ENCODE assay signal across 8 mouse cellular contexts in genomic region chr10:10355605-10356227, GRCm38 (mm10).
A peak's percentile ranks its signal among the peaks of the same experiment; 100 is the strongest.
DNase-seq lines count a peak whose midpoint lies in the region; ATAC-seq and TF ChIP-seq lines count a peak whose summit lies in the region.

No protein-coding gene starts in this region.

- peak; percentile 84 for ATAC-seq in lung, embryonic 14.5 days (ENCODE audit: insufficient read depth)
- peak; percentile 71 for ATAC-seq in forebrain, postnatal 0 days
- peak; percentile 75 for ATAC-seq in midbrain, embryonic 11.5 days (ENCODE audit: low FRiP score)
- ATAC-seq in erythroblast, adult 5-6 weeks (replicated peaks; ENCODE audit: low FRiP score, poor library complexity, severe bottlenecking), result no peak

- WGBS in lung, embryonic 14.5 days, result 15% methylated on average over 3 of the region's 3 CpGs
- WGBS in forebrain, postnatal 0 days, result 9% methylated on average over 3 of the region's 3 CpGs
- WGBS in midbrain, embryonic 11.5 days, result 20% methylated on average over 3 of the region's 3 CpGs

- no peak overlapping the region for H3K4me3 ChIP-seq in lung, embryonic 14.5 days (ENCODE audit: low read depth, low read length)
- H3K4me3 ChIP-seq in forebrain, postnatal 0 days (ENCODE audit: low read depth, low read length), result no peak overlapping the region
- H3K4me3 ChIP-seq in midbrain, embryonic 11.5 days (ENCODE audit: low read depth, low read length), result no peak overlapping the region

- no peaks in the 10 kb centered on the region for H3K27me3 ChIP-seq in lung, embryonic 14.5 days (ENCODE audit: insufficient read depth, low read length)
- H3K27me3 ChIP-seq in forebrain, postnatal 0 days (ENCODE audit: insufficient read depth, low read length), result no peaks in the 10 kb centered on the region
- H3K27me3 ChIP-seq in midbrain, embryonic 11.5 days (ENCODE audit: control insufficient read depth, insufficient read depth, low read length), result no peaks in the 10 kb centered on the region

- H3K4me1 ChIP-seq in lung, embryonic 14.5 days (ENCODE audit: insufficient read depth), result no peaks in the 10 kb centered on the region
- H3K4me1 ChIP-seq in forebrain, postnatal 0 days (ENCODE audit: insufficient read depth), result no peaks in the 10 kb centered on the region
- H3K4me1 ChIP-seq in midbrain, embryonic 11.5 days (ENCODE audit: control insufficient read depth, insufficient read depth, low read length), result no peaks in the 10 kb centered on the region

- no peaks in the 10 kb centered on the region for H3K36me3 ChIP-seq in lung, embryonic 14.5 days (ENCODE audit: insufficient read depth)
- H3K36me3 ChIP-seq in forebrain, postnatal 0 days (ENCODE audit: insufficient read depth), result no peaks in the 10 kb centered on the region
- no peaks in the 10 kb centered on the region for H3K36me3 ChIP-seq in midbrain, embryonic 11.5 days (ENCODE audit: control insufficient read depth, insufficient read depth, low read length)

- peak; percentile 49 for TF ChIP-seq CTCF in lung, embryonic 14.5 days (IDR thresholded peaks at IDR 0.05; ENCODE audit: low read depth)
- peak; percentile 56 for TF ChIP-seq CTCF in forebrain, postnatal 0 days (IDR thresholded peaks at IDR 0.05; ENCODE audit: low read depth)

- DNase-seq in lung, embryonic 14.5 days, result peak; percentile 76
- DNase-seq in lung, postnatal 4 days, result no peak
- DNase-seq in cerebellum, adult 11-12 months, result peak; percentile 4
- peak; percentile 39 for DNase-seq in forebrain, postnatal 0 days
- peak; percentile 13 for DNase-seq in kidney, postnatal 14 days
- peak; percentile 90 for DNase-seq in midbrain, embryonic 11.5 days (ENCODE audit: low spot score, missing footprints)
- DNase-seq in adrenal gland, postnatal 10 days, result no peak

- H3K4me2 ChIP-seq in lung, embryonic 14.5 days, result no peak overlapping the region
- no peak overlapping the region for H3K4me2 ChIP-seq in forebrain, postnatal 0 days (ENCODE audit: low read depth)
- H3K4me2 ChIP-seq in midbrain, embryonic 11.5 days, result no peak overlapping the region

- no peak overlapping the region for H3K27ac ChIP-seq in lung, embryonic 14.5 days (ENCODE audit: low read depth)
- H3K27ac ChIP-seq in forebrain, postnatal 0 days (ENCODE audit: low read depth, low read length), result no peak overlapping the region
- no peak overlapping the region for H3K27ac ChIP-seq in midbrain, embryonic 11.5 days (ENCODE audit: low read depth, low read length)

- no peaks in the 10 kb centered on the region for H3K9me3 ChIP-seq in lung, embryonic 14.5 days (ENCODE audit: low read depth, low read length)
- H3K9me3 ChIP-seq in forebrain, postnatal 0 days (ENCODE audit: low read length), result no peaks in the 10 kb centered on the region
- H3K9me3 ChIP-seq in midbrain, embryonic 11.5 days (ENCODE audit: control insufficient read depth, low read length), result no peaks in the 10 kb centered on the region

- no peak overlapping the region for H3K9ac ChIP-seq in lung, embryonic 14.5 days
- H3K9ac ChIP-seq in forebrain, postnatal 0 days, result no peak overlapping the region
- H3K9ac ChIP-seq in midbrain, embryonic 11.5 days (ENCODE audit: low read length), result no peak overlapping the region

Comparison
In these comparisons a context has a peak if more than half of its experiments do, and no peak if none do; other contexts are left out.
1. DNase-seq: peak in lung, embryonic 14.5 days (single experiment), cerebellum, adult 11-12 months (single experiment), forebrain, postnatal 0 days (single experiment), kidney, postnatal 14 days (single experiment) and midbrain, embryonic 11.5 days (single experiment); none in lung, postnatal 4 days (0 of 2) and adrenal gland, postnatal 10 days (single experiment).